Mouse (Mus musculus) embryo, embryonic 10 days (tissue): ENCODE data around the gene Clcn6.
A peak's percentile ranks its signal among the peaks of the same experiment; 100 is the strongest.
"Not testable (repeated sequence)": the region's sequence is repeated elsewhere in the genome, so short reads cannot be mapped to it uniquely, and the experiment has no call there.

Experiments
- DNase-seq: peaks from one replicate; pipeline ENCODE4 v3.0.0-alpha.2; 2015; ENCODE audit warnings: low spot score

Clcn6 gene

GRCm38 (mm10) chr4:148065702-148066400 is 27.2 kb upstream of the Clcn6 start:
- DNase-seq: peak; percentile 48

GRCm38 (mm10) chr4:148061086-148061480 is 22.5 kb upstream of the Clcn6 start:
- DNase-seq: no peak

GRCm38 (mm10) chr4:148060120-148061085 is 21.8 kb upstream of the Clcn6 start:
- DNase-seq: peak; percentile 77

- DNase-seq: no peak
Observed at GRCm38 (mm10) chr4:148058993-148059392, 20.4 kb upstream of the Clcn6 start.

- DNase-seq: no peak
Observed at GRCm38 (mm10) chr4:148058218-148058819, 19.7 kb upstream of the Clcn6 start.

GRCm38 (mm10) chr4:148057661-148058209 is 19.1 kb upstream of the Clcn6 start:
- no peak for DNase-seq

GRCm38 (mm10) chr4:148056801-148057200 is 18.2 kb upstream of the Clcn6 start:
- no peak for DNase-seq

- DNase-seq: no peak
Observed at GRCm38 (mm10) chr4:148056246-148056645, 17.6 kb upstream of the Clcn6 start.

- DNase-seq: no peak
Observed at GRCm38 (mm10) chr4:148054961-148055695, 16.5 kb upstream of the Clcn6 start.

GRCm38 (mm10) chr4:148053417-148053920 is 14.8 kb upstream of the Clcn6 start:
- no peak for DNase-seq

GRCm38 (mm10) chr4:148052976-148053375 is 14.4 kb upstream of the Clcn6 start:
- DNase-seq: no peak

- no peak for DNase-seq
Observed at GRCm38 (mm10) chr4:148051886-148052285, 13.3 kb upstream of the Clcn6 start.

- no peak for DNase-seq
Observed at GRCm38 (mm10) chr4:148051046-148051776, 12.6 kb upstream of the Clcn6 start.

- DNase-seq: not testable (repeated sequence)
Observed at GRCm38 (mm10) chr4:148050396-148050914, 11.8 kb upstream of the Clcn6 start.

GRCm38 (mm10) chr4:148046450-148047031 is 7.9 kb upstream of the Clcn6 start:
- DNase-seq: no peak

- no peak for DNase-seq
Observed at GRCm38 (mm10) chr4:148044113-148044512, 5.5 kb upstream of the Clcn6 start.

- not testable (repeated sequence) for DNase-seq
Observed at GRCm38 (mm10) chr4:148043327-148043726, 4.7 kb upstream of the Clcn6 start.

GRCm38 (mm10) chr4:148041611-148042191 is 3.1 kb upstream of the Clcn6 start:
- peak; percentile 44 for DNase-seq

GRCm38 (mm10) chr4:148040933-148041610 is 2.5 kb upstream of the Clcn6 start:
- DNase-seq: peak; percentile 88
